Mouse (Mus musculus) skeletal muscle tissue, adult 2 months (tissue): ENCODE measurements at regions not wholly inside any gene's neighbourhood (a gene's known extent, or its start where the extent isn't known, plus 50 kb on each side); places are given as distances from the start of the nearest gene placed in this dataset.

ENCODE experiments used
- DNase-seq: peaks from one replicate; pipeline ENCODE4 v3.0.0-alpha.2; 2012; ENCODE audit warnings: low read depth, low spot score

DNA sequence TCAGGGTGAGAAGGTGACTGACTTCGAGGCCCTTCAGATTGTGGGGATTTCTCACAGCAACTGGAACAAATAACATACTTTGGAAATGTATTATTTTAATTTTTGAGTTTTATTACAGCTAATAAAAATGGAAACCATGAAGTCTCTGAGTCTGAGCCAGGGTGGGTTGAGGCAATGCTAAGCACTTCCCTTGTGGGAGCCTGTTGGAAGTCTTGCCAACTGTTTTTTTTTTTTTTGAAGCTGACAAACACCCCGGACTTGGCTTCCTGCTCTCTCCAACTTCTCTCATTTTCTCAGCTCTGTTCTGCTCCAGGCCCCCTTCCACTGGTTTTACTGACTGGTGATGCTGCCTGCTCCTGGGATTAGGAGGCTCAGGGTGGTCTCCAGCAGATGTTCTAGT is 445.4 kb upstream of the Mki67 start:
- no peak for DNase-seq

DNA sequence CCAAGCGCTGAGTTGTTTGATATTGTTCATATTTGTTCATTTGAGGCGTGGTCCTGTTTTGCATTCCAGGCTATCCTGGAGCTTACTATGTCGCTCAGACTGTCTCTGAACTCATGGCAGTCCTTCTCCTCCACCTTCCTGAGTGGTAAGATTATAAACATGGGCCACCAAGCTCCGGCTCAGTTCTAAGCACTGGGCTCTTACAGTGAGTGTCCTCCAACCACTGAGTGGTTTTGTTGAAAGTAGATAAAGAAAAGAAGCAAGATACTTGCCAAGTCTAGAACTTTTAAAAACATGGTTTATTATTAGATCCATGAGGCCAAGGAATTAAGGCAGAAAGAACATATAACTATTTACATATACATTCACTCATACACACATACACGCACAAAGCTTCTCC is 448.7 kb upstream of the Mki67 start:
- DNase-seq = no peak

GRCm38 (mm10) chr7:136169261-136169660 is 453.1 kb upstream of the Mki67 start:
- no peak for DNase-seq

DNA sequence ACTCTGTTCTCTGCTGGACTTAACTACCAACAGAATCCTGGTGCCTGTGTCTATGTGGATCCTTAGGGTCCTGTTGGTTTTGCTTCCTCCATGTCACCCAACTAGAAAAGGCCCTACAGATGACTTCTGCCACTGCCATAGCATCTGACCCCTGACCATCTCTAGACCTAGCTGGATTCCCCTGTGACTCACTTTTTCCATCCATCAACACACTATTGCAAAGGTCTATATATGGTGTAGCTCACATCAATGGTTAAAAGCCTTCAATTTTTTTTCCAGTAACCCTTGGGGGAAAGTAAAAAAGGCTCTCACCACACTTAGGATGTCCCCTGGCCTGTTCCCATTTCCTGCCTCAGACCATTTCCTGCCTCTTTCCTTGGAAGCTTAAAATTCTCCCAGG is 460.2 kb upstream of the Mki67 start:
- DNase-seq = no peak

DNA sequence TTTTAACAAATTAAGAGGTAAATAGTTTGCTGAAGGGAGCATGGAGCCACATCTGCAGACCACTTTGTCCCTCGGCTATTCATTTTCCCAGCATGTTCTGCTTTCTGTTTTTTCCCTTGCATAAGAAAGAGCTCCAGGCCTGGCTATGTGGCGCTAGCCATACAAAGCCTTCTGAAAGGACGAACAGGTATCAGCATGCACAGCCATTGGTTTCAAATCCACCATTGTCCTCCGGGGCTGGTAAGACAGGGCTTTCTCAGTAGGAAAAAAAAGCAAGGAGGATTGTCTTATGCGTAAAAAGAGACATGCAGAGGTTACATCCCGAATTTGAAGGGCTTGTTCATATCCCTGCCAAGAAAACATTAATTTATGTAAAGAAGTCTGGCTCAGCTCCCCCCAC is 464.8 kb upstream of the Mki67 start:
- no peak for DNase-seq

DNA sequence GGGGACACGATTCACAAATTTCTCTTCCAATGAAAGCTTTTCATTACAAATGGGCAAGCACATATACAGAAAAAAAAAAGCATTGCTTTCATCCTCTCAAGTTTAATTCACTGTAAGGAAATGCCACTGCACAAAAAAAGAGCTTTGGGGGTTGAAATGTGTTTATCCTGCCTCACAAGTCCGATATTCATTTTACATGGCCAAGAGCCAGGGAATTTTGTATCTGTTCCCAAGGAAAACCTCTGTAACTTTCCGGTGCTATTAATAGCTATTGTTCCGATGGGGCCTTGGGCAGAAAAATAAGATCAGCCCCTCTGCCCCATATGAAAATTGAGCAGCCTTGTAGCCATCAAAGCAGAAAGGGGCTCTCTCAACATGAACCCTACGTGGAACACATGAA is 465.9 kb upstream of the Mki67 start:
- DNase-seq = peak; percentile 11

- DNase-seq = no peak
These were observed 480.4 kb upstream of the Mki67 start for GRCm38 (mm10) chr7:136196424-136197160.

GRCm38 (mm10) chr7:136208879-136209278 is 492.7 kb upstream of the Mki67 start:
- no peak for DNase-seq

DNA sequence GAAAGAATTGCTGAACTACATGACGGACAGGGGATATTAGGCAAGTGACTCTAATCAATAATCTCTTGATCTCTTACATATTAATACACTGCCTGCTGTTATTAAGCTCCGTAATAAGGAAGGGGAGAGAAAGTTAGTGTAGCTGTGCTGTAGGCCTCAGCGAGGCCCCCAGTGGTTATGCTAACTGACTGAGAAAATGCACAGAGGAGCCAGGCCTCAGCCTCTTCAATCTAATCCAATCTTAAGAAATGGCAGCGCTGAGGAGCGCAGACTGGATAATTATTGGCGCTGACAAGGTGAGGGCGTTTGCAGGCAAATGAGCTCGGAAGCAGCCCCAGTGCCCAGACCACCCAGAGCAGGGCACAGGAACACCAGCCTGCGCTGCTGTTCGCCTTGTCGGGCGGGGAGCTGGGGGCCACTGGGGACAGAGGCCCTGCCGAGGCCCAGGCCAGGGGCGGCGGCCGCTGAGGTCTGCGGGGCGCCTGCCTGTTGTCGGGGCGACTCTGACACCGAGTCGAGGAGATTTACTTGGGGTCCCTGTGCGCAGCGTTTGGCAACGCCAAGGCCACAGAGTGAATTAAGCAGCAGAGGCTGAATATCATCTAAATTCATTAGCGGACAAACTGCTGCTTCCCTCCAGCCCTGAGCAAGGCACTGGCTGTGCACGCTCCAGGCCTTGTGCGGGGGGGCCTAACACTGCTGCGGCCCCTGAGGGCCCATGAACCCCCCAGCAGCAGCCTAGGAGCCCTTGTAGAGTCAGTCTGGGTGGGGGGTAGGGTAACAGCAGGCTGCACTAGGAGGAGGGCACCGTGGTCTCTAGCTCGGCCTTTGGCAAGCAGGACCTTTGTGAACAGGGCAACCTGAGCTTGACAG is 493.4 kb upstream of the Mki67 start:
- no peak for DNase-seq

GRCm38 (mm10) chr7:136212492-136212891 is 496.3 kb upstream of the Mki67 start:
- DNase-seq = peak; percentile 7

GRCm38 (mm10) chr7:136213057-136213961 is 497.1 kb upstream of the Mki67 start:
- peak; percentile 2 for DNase-seq

DNA sequence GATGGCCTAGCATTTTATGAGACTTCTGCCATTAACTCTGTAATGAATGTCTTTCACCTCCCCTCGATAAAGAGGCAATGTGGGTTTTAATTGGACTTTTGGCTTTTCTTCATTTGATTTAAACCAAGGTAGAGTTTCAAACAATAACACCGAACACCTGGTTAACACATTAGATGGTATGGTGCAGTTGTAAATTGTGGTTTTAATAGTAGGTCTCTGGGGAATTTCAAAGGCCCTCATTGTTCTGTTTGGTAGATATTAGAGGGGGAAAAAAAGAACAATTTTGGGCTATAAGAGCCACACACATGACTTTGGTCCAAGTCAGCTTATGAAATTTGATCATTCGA is 497.8 kb upstream of the Mki67 start:
- DNase-seq = no peak

- no peak for DNase-seq
These were observed 498.3 kb upstream of the Mki67 start for GRCm38 (mm10) chr7:136214415-136214814.

DNA sequence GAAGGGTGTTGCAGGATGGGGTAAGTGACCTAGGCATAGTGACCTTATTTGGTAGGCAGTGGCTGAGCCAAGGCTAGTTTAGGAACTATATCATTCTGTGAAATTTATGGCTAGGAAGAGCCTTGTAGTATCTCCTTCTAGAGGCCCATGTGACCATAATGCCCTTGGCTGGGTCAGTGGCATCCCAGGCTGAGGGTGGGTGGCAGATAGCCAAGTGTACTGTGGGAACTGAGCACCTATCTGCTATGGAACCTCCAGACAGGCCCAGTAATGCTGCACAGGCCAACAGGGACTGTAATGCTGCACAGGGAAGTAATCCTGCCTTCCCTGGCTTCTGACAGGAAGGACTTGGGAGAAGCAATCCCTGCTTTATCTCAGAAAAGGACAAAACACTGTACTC is 500.6 kb upstream of the Mki67 start:
- DNase-seq = no peak

- DNase-seq = no peak
These were observed 503.5 kb upstream of the Mki67 start for GRCm38 (mm10) chr7:136219564-136220244.

- no peak for DNase-seq
These were observed 504.3 kb upstream of the Mki67 start for GRCm38 (mm10) chr7:136220245-136221167.

DNA sequence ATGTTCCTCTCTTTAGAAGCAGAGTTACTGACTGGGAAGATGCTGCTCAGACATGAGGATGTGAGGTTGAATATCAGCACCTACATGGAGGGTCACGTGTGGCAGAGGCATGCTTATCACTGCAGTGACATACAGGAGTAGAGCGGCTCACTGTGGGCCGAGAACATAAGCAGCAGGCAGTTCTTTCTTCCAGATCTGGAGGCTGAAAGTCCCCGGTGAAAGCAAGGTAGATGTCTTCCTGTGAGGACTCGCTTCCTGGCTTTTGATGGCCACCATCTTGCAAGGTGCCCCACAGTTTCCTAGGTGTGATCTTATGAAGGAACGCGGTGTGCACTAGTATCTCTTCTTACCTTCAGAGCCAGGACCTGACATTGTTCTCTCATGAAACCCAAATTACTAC is 505.5 kb upstream of the Mki67 start:
- DNase-seq = no peak

- DNase-seq = no peak
These were observed 509.9 kb upstream of the Mki67 start for GRCm38 (mm10) chr7:136226031-136226430.

GRCm38 (mm10) chr7:136228331-136228730 is 512.2 kb upstream of the Mki67 start:
- DNase-seq = no peak

- DNase-seq = no peak
These were observed 513.4 kb upstream of the Mki67 start for GRCm38 (mm10) chr7:136229592-136229991.
